Mouse (Mus musculus) limb, embryonic 14.5 days (tissue): Measurements from ENCODE around the gene Zfp420. TPM values are rescaled to one million over a fixed set of nuclear protein-coding genes. Genes with fewer than 3 reads are reported as not detected.
A peak's percentile ranks its signal among the peaks of the same experiment; 100 is the strongest.

Experiments
- ATAC-seq: fragments of 200-750 bp; cut with Nextera tagmentation; 2 replicates; pipeline ENCODE4 v1.8.0; 2017; ENCODE audit warnings: low read depth, moderate number of reproducible peaks, moderate TSS enrichment; ENCODE audit not compliant: low FRiP score
- DNase-seq: peaks from one replicate; pipeline ENCODE4 v3.0.0-alpha.2; 2015; ENCODE audit warnings: low spot score
- H3K27ac ChIP-seq: fragments of 300-500 bp; sonication (generic); replicated peaks from 2 replicates; pipeline ENCODE4 v1.5.1; 2014; ENCODE audit warnings: low read depth, mild to moderate bottlenecking, low read length, moderate library complexity, mixed read lengths
- H3K27me3 ChIP-seq: fragments of 300-500 bp; sonication (generic); 2 replicates; pipeline ENCODE4 v1.6.1; 2014; ENCODE audit warnings: low read length, mixed read lengths; ENCODE audit not compliant: control insufficient read depth, insufficient read depth
- H3K36me3 ChIP-seq: fragments of 300-500 bp; sonication (generic); 2 replicates; pipeline ENCODE4 v1.6.1; 2014; ENCODE audit warnings: mild to moderate bottlenecking, low read length, moderate library complexity, mixed read lengths; ENCODE audit not compliant: control insufficient read depth, insufficient read depth
- H3K4me1 ChIP-seq: fragments of 300-500 bp; sonication (generic); 2 replicates; pipeline ENCODE4 v1.6.1; 2014; ENCODE audit warnings: antibody characterized with exemption, low read length, mixed read lengths; ENCODE audit not compliant: control insufficient read depth, insufficient read depth
- H3K4me2 ChIP-seq: fragments of 300-500 bp; sonication (generic); replicated peaks from 2 replicates; pipeline ENCODE4 v1.6.1; 2014; ENCODE audit warnings: low read depth, mild to moderate bottlenecking, low read length, moderate library complexity; ENCODE audit not compliant: severe bottlenecking
- H3K4me3 ChIP-seq: fragments of 300-500 bp; sonication (generic); replicated peaks from 2 replicates; pipeline ENCODE4 v1.5.1; 2014; ENCODE audit warnings: low read length
- H3K9ac ChIP-seq: fragments of 300-500 bp; sonication (generic); 2 replicates; pipeline ENCODE4 v1.6.1; 2014; ENCODE audit warnings: mild to moderate bottlenecking, low read depth, low read length, moderate library complexity; ENCODE audit not compliant: severe bottlenecking
- H3K9me3 ChIP-seq: fragments of 300-500 bp; sonication (generic); 2 replicates; pipeline ENCODE4 v1.6.1; 2016; ENCODE audit warnings: low read length; ENCODE audit not compliant: control insufficient read depth
- POLR2A ChIP-seq: fragments of 200-500 bp; IDR thresholded peaks from 2 replicates; pipeline ENCODE4 v1.8.0; 2012; ENCODE audit warnings: inconsistent platforms, mild to moderate bottlenecking, moderate library complexity, borderline replicate concordance; ENCODE audit not compliant: insufficient read depth, insufficient read length; ENCODE audit errors: extremely low read depth
- WGBS: fragments of 180-500 bp; shearing (Covaris S2); extraction: QIAGEN DNeasy Blood & Tissue Kit; methylation state at CpG from one replicate; pipeline ENCODE4 v1.1.7; 2014; 5-methylcytosine and 5-hydroxymethylcytosine counted together
- polyA plus RNA-seq, 2 experiments: library from polyadenylated mRNA; depleted of rRNA in 1 of 2; stranded (reverse) in 1 of 2; unstranded in 1 of 2; fragments of >200 nt; fragmentation: Nextera tagmentation in 1 of 2; extraction: Ambion mirVana in 1 of 2; gene quantifications; 2 replicates each; pipeline versions ENCODE4 v1.2.1 to v1.2.3; 2012 to 2014

The Zfp420 gene
- polyA plus RNA-seq, 2 experiments: 8.0 to 11.8 TPM

GRCm38 (mm10) chr7:29908130-29908950, 48.6 kb downstream of the Zfp420 start, which contains the start of gene Zfp383:
Gene Zfp383, plus strand, starts transcription at chr7:29908223.
- DNase-seq (peak; percentile 93), ATAC-seq (peak; percentile 88)
- peak within 1 kb of the TSS; percentile 76 for H3K4me3 ChIP-seq
- peak within 1 kb of the TSS; percentile 88 for H3K27ac ChIP-seq
- peaks cover 28% of the 10 kb centered on the region for H3K36me3 ChIP-seq
- H3K9ac ChIP-seq: peak within 1 kb of the TSS; percentile 77
- under 1% methylated on average over 33 of the region's 33 CpGs for WGBS
- peaks cover 14% of the 10 kb centered on the region for H3K4me1 ChIP-seq
- no peaks in the 10 kb centered on the region for H3K9me3 ChIP-seq
- H3K4me2 ChIP-seq: peak within 1 kb of the TSS; percentile 62
- peak; percentile 70; the same call in 1 of the 2 replicates for TF ChIP-seq POLR2A
- H3K27me3 ChIP-seq: no peaks in the 10 kb centered on the region

DNA sequence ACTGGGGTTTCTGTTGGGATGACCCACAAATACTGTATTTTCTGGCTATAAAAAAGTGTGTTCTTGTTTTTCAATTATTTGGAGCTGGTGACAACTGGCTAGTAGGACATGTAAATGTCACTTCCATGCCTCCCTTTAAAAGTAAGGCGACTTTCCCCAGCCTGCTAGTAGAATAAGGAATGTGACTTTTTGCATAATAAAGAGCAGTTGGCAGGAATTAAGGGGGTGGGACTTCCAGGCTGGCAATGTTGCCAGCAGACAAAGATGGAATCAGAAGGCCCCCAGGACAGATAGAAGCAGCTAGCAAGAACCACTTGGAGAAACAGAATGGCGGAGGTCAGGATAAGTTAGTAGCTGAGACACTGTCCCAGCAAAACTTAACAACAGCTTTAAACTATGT, 50.5 kb downstream of the Zfp420 start:
- Histone ChIP-seq H3K36me3 (peaks cover 43% of the 10 kb centered on the region), H3K4me1 (peaks cover 14% of the 10 kb centered on the region), H3K4me2 (peak overlapping the region; percentile 62; the same call in 1 of the 2 replicates), H3K27me3 (no peaks in the 10 kb centered on the region), H3K27ac (no peak overlapping the region), H3K4me3 (no peak overlapping the region), H3K9me3 (no peaks in the 10 kb centered on the region), H3K9ac (no peak overlapping the region)
- ATAC-seq (no peak), DNase-seq (no peak)
- TF ChIP-seq POLR2A: no peak
- 74% methylated on average over 2 of the region's 2 CpGs for WGBS

GRCm38 (mm10) chr7:29912172-29912571, 52.4 kb downstream of the Zfp420 start:
- Histone ChIP-seq H3K27me3 (no peaks in the 10 kb centered on the region), H3K27ac (no peak overlapping the region), H3K4me3 (no peak overlapping the region), H3K4me1 (peaks cover 8% of the 10 kb centered on the region), H3K4me2 (no peak overlapping the region), H3K9me3 (no peaks in the 10 kb centered on the region), H3K9ac (no peak overlapping the region), H3K36me3 (peaks cover 54% of the 10 kb centered on the region)
- ATAC-seq: no peak
- DNase-seq: no peak
- WGBS: 92% methylated on average over 13 of the region's 13 CpGs
- no peak for TF ChIP-seq POLR2A

DNA sequence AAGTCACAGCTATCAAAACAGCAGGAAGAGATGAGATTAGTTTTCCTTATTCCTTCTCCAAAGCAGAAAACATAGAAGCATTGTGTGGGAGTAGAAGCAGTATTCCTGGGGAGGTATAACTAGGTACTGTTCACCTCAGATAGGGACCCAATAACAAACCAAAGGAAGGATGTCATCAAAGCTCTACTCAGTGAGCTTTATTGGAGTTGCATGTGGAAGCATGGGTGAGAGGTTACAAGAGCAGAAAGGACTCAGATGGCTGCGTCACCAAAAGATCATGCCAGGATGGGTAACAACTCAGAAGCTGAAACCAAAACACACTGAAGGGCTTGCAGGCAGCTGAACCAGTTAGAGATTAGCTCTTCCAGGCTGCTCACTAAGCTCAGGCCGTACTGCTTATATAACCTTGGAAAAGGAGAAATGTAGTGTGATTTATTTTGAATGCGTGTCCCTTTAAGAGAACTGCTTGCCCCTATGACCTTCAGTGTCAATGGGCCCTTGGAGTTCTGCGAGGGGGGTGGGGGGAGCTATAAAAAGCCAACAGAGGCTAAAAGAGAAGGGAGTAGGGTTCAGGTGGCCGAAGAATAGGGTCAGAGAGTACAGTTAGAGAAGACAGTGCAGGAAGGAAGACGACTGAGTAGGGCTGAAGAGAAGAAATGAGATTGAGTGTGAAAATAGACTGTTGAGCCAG, 57.7 kb downstream of the Zfp420 start:
- H3K4me1 ChIP-seq: no peaks in the 10 kb centered on the region
- H3K27me3 ChIP-seq: no peaks in the 10 kb centered on the region
- TF ChIP-seq POLR2A: no peak
- H3K4me2 ChIP-seq: no peak overlapping the region
- WGBS: 51% methylated on average over 6 of the region's 6 CpGs
- DNase-seq (no peak), ATAC-seq (peak; percentile 34; the same call in 1 of the 2 replicates)
- peaks cover 37% of the 10 kb centered on the region for H3K36me3 ChIP-seq
- H3K27ac ChIP-seq: no peak overlapping the region
- H3K9ac ChIP-seq: no peak overlapping the region
- no peaks in the 10 kb centered on the region for H3K9me3 ChIP-seq
- no peak overlapping the region for H3K4me3 ChIP-seq

DNA sequence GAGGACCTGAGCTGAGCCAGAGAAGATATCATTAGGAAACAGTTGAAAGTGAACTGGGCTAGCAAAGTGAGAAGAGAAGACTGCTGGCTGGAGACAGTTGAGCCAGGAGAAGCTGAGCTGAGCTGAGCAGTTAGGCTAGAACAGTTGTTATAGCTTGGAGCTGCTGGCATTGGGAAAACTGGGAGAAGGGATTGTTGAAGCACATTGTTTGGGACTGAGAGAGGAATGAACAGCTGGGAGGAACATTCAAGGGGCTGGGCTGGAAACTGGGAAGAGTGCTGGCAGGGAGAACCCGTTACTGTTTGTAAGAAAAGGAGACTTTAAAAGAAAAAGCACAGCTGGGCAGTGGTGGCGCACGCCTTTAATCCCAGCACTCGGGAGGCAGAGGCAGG, 58.3 kb downstream of the Zfp420 start:
- H3K36me3 ChIP-seq: peaks cover 33% of the 10 kb centered on the region
- no peaks in the 10 kb centered on the region for H3K9me3 ChIP-seq
- H3K9ac ChIP-seq: no peak overlapping the region
- no peak for DNase-seq
- no peak for TF ChIP-seq POLR2A
- H3K4me2 ChIP-seq: no peak overlapping the region
- no peak overlapping the region for H3K27ac ChIP-seq
- H3K4me3 ChIP-seq: no peak overlapping the region
- ATAC-seq: peak; percentile 9; the same call in 1 of the 2 replicates
- H3K4me1 ChIP-seq: no peaks in the 10 kb centered on the region
- H3K27me3 ChIP-seq: no peaks in the 10 kb centered on the region
- WGBS: 80% methylated on average over 4 of the region's 4 CpGs
